Mouse (Mus musculus): ENCODE results near the gene Rcor2.

Gene Rcor2

DNA sequence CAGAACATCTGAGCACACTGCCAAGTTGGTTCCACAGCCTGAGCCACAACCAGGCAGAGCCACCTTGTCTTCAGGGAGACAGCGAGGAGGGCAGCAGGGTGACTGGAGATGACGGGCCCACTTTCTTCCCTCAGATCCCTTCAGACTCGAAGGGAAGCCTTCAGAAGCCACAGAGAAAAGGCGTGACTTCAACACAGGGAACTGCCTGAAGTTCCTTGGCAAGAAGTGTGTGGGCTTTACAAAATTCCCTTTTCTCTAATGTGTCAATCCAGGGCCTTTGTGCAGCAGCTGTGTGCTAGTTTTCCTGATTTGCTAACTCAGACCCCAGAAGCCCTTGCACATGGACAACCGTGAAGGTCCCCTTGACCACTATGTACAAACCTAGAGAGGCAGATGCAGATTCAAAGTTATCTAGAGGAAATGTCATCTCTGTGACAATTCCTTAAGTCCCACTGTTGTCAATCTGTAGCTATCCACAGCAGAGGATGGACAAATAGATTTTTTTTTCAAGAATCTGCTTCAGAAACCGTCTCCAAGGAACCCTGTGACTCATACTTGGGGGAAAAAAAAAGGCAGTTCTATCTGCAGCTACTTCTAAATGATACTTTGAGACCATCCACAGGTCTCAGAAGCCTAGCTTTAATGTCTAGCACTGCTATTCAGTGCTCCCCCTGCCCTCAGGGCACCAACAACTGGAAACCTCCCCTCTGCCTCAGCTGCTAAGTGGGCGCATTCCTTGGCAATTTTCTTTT lies 25.0 kb downstream of the Rcor2 start:
- DNase-seq (ENCODE audit: extremely low spot score) = no peak

DNA sequence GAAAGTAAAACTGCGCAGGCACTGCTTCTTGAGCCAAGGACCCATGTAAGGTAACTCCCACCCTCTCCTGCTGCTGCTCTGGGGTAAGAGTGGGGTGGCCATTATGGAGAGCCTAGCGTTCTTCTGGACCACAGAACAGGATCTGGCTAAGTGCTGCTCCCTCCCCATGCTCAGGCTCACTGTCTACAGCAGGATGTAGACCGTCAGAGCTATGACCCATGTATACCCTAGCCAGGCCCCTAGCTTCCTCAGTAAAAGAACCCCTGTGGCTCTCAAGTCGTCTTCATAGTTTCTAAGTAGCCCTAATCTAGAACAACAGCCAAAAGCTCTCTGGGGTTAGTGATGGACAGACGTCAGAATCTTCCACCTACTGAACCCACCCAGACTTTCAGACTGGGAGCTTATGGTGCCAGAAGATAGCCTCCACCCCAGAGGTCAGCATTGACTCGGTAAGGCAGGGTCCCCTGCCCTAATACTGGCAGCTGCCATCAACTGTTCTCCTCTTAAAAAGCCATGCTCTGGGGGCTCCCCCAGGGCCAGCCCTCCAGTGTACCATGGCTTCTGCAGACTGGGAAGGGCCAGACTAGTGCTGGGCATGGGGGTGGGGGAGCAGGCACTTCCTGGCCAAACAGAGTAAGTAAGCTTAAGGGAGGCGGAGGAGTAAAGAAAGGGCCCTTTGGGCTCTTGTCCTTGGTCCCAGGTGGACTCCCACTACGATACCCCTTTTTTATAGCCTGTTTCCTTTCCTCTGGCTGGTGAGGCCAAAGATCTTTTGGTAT lies 27.2 kb downstream of the Rcor2 start:
- no peak for DNase-seq (ENCODE audit: extremely low spot score)

DNA sequence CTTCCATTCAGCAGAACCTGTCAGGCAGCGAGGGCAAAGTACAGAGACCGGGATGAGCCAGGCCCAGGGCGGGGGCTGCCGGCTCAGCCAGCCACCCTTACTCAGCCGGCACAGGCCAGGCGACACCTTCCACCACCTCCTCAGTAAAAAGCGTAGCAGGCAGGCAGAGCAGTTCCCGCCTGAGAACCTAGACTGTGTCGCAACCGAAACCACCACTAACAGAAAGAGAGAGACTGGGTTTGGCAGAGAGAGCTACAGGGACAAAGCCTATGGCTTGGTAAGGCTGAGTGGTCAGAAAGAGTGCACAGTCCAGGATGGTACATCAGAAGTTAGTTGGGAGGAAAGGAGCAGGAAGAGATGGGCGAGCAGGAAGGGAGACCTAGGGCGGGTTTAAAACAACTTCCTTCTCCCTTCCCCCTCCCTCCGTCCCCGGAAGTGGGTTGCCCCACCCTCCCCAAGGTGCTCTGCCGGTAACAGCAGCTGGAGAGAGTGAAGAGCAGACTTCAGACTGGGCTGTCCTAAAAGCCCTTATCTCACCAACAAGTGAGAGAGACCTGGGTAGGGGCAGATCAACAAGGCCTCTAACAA lies 28.0 kb downstream of the Rcor2 start:
- DNase-seq (ENCODE audit: extremely low spot score) = no peak

DNA sequence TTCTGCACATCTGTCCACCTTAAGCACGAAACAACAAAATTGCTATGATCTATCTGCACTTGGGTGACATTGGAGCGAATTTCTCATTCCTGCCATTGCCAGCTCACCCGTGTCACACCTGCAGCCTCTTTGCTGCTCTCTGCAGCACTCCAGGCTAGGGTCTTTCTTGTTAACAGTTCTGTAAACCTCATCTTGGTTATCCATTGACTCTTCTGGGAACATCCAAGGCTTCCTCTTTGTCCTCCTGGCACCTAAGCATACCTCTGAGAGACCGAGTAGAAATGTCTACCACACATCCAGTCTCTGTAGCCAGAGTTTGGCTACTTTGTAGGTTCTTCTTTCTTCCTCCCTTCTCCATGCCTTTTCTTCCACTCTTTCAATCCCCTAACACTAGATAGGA lies 28.8 kb downstream of the Rcor2 start:
- DNase-seq (ENCODE audit: extremely low spot score) = no peak

GRCm38 (mm10) chr19:7299052-7299451 lies 31.9 kb downstream of the Rcor2 start:
- no peak for DNase-seq (ENCODE audit: extremely low spot score)

- no peak for DNase-seq (ENCODE audit: extremely low spot score)
Measured at GRCm38 (mm10) chr19:7300078-7300477, 33.0 kb downstream of the Rcor2 start.

DNA sequence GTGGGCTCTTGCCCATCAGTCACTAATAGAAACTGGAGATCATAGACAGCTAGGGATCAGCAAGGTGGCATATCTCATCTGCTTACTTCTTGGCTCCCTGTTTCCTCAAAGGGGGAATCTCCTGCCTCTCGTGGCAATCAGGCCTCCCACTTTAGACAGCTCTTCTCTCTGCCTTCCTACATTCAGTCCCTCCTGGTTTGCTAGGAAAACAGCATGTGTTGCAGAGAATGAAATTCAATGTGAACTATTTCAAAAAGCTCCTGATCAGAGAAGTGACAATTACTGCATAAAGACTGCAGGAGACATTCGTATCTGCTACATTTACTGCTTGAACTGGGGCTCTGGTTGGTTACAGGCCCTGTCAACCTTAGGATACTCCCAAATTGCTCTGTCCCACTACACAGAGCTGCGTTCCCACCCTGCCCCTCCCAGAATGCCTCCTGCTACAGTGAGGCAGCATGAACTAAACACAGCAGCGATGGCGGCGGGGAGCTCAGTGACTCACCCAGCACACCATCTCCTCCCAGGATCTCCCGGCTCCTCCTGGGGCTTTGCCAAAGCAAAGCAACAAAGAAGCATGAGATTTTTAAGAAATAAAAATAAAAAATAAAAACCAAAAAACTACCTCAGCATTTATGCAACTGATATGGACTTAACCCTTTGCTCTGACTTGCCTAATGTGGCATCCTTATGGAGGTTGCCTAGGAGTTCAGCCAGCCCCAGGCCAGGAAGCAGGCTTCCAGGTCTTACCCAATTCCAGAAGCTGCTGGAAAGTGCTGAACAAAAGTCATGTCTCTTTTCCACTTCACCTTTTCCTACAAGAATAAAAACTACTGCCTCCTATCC lies 34.7 kb downstream of the Rcor2 start:
- no peak for DNase-seq (ENCODE audit: extremely low spot score)

DNA sequence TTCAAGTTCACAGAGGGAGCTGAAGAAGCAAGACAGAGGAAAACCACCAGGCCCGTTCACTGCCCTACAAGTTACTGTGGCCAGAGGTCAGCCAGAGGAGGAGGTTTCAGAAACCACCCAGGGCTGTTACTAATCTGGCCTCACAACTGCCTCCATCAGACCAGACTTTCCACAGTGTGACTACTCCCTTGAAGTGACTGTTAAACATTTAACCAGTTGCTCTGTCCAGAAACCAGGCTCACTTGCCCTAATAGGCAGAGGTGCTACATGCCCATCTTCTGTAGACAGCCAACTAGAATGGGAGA lies 35.3 kb downstream of the Rcor2 start:
- no peak for DNase-seq (ENCODE audit: extremely low spot score)

DNA sequence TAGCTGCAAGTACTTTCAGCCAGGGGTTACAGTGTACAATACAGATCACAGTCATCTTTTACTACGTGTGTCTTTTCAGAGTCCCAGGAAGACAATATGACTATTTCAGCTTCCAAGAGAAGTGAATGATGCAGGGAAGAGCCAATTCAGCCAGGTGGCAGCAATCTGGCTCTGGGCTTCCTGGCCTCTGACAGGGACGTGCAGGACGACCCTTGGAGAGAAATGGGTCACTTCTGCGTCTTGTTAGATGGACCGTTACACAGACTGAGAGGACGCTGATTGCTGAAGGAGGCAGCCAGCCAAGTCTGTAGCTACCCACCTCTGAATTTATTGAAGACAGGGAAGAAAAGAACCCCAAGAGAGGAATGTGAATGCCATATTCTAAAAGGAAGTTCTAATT lies 36.7 kb downstream of the Rcor2 start:
- DNase-seq (ENCODE audit: extremely low spot score) = no peak

DNA sequence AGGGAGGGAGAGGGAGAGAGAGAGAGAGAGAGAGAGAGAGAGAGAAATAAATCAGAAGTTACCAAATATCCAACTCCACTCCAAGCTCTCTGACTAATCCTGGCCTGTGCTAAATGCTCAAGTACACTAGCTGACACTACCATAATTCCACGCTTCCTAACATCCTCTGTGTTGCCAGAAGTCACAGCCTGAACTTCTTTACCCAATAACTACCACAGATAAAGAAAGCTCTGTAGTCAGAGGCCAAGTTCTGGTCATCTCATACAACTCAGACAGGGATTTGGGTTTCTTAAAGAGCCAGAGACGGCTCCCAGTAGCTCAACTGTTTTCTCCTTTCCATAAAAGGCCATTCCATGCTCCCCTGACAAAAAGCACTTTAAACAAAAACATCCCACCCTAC lies 37.7 kb downstream of the Rcor2 start:
- no peak for DNase-seq (ENCODE audit: extremely low spot score)

DNA sequence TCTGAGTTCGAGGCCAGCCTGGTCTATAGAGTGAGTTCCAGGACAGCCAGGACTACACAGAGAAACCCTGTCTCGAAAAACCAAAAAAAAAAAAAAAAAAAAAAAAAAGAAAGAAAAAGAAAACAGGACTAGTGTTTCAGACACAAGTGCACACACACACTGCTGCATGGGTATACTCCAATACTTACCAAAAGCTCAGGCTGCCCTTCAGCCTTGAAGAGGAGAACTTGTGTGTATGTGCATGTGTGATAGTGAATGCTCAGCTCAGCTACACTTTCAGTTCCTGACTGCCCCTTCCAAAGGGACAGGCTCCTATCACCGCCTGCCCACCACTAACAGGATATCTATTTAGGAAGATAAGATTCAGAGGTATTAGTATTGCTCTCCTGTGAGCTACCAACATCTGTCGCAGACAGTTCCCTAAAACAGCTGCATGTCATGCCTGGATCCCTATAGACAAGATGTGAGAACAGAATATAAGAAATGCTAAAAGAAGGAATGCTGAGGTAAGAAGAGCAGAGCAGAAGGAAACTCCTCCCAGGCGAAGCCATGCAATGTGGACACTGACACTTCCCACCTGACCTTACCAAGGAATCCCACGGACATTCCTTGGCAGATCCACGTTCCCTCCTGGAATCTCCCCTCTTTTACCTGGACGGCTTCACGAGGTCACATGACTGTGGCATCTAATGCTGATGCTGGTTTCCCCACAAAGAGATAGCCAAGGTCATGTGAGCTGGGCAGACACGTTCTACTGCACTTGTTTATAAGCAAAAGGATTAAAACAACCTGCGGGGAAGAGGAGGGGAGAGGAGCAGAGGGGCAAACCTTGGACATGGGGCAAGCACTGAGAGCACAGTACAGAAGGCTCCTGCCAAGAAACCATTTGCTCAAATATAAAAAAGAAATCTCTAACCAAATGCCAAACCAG lies 38.5 kb downstream of the Rcor2 start:
- DNase-seq (ENCODE audit: extremely low spot score) = no peak

GRCm38 (mm10) chr19:7306968-7307367 lies 39.8 kb downstream of the Rcor2 start:
- DNase-seq (ENCODE audit: extremely low spot score) = no peak

DNA sequence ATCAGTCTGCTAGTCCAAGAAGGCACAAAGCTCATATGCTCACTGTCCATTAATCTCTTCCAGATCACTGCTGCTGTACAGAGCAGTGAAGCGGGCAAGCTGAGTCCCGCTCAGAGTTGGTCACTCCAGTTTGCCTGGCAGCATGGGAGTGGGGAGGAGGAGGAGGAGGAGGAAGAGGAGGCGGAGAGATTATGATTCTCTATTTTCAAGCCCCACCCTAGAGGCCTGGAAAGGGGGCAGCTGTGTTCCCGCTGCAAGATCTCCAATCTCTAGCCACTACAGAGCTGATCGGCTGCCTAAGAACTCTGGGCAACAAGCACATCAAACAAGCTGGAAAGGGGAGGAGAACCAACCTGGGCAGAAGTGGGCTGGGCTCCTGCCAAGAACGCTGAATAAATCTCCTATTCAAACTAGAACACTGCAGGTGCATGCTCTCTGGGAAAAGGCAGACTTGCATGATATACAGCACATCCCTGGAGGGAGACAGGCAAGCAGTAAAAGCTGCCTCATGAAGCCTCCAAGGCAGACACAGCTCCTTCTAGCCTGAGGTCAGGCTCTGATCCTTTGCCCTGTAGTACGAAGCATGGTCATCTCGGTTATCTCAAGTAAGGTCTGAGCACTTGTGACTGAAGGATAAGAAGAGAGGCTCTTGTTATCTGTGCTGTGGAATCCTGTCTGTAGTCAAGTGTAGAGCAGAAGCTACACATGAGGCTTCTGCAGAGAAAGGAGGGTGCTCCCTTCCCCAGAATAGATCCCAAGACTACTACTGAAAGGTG lies 41.1 kb downstream of the Rcor2 start:
- no peak for DNase-seq (ENCODE audit: extremely low spot score)

DNA sequence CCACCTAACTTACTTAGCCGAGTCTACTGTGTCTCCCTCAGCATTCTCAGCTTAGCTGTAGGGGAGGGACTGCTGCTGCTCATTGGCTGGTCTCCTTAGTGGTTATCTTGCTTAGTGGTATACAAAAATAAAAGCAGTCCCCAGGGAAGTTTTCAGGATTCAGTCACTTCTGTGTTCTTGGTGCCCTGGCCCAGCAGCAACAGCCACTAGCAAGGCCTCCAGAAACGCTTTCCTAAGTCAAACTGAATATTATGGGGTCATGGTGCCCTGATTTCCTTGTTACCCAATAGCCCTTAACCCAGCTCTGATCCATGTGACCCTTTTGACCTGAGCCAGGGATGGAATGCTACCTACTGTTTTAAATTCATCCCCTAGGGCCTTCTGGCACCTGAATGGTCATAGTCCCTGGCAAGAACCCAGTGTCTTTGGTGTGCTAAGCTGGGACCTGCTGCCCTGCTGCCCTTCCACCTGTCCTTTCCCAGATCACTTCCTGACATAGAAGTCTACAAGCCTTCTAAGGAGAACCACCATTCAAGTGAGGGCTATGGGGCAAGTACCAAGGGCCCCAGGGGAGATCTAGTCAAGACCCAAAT lies 42.7 kb downstream of the Rcor2 start:
- DNase-seq (ENCODE audit: extremely low spot score) = no peak

GRCm38 (mm10) chr19:7310704-7311103 lies 43.6 kb downstream of the Rcor2 start:
- DNase-seq (ENCODE audit: extremely low spot score) = peak; percentile 56

GRCm38 (mm10) chr19:7311306-7311705 lies 44.2 kb downstream of the Rcor2 start:
- DNase-seq (ENCODE audit: extremely low spot score) = no peak

GRCm38 (mm10) chr19:7313660-7314059 lies 46.5 kb downstream of the Rcor2 start:
- DNase-seq (ENCODE audit: extremely low spot score) = no peak

DNA sequence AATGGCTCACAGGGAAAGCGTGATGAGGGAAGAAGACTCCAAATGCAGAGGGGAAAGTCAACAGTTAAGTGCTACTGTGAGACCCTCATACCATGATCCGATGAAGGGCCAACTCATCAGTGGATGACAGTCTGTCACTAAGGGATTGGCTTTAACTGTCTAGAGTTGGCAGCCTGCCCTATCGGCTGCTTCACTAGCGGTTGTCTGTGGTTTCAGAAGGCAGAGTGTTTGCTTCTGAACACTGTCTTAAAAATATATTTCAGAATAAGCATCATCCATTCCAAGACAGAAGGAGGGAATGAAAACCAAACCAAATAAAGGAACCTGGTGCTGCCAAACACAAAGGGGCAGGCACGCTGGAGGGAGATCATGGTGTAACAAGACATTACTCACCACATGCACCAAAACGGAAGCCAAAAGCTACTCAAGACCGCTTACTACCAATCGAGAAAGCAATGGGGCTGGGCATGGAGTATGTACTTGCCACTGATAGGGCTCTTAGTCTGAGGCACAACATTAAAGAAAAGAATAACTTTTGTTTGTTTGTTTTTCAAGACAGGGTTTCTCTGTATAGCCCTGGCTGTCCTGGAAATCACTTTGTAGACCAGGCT lies 48.0 kb downstream of the Rcor2 start:
- no peak for DNase-seq (ENCODE audit: extremely low spot score)

- DNase-seq (ENCODE audit: extremely low spot score) = no peak
Measured at GRCm38 (mm10) chr19:7315587-7315984, 48.5 kb downstream of the Rcor2 start.

DNA sequence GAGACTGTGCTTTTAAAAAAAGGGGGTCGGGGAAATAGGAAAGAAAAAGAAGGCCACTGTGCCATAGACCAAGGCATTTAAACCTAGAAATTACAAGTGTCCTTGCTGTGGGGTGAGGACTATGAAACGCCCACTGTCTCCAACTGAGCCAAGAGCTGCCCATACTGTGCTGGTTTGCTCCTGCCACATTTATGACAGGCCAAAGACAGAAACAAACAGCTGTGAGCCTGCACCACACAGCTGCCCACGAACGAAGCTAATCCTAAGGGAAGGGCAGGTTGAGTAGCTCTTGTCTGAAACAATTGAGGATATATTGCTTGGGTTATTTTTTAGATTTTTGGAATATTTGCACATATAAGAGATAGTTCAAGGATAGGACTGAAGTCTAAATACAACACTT lies 49.7 kb downstream of the Rcor2 start:
- no peak for DNase-seq (ENCODE audit: extremely low spot score)
